Mouse (Mus musculus): ENCODE results near the gene 4930539E08Rik.
A peak's percentile ranks its signal among the peaks of the same experiment; 100 is the strongest.

4930539E08Rik gene

GRCm38 (mm10) chr17:28896095-28896780, 18.9 kb downstream of the 4930539E08Rik start:
- DNase-seq (ENCODE audit: low read depth, low spot score) = peak; percentile 89

GRCm38 (mm10) chr17:28895217-28895875, 19.8 kb downstream of the 4930539E08Rik start:
- DNase-seq (ENCODE audit: low read depth, low spot score) = peak; percentile 98

GRCm38 (mm10) chr17:28894050-28894767, 20.9 kb downstream of the 4930539E08Rik start:
- DNase-seq (ENCODE audit: low read depth, low spot score) = peak; percentile 82

GRCm38 (mm10) chr17:28886266-28886665, 28.9 kb downstream of the 4930539E08Rik start:
- no peak for DNase-seq (ENCODE audit: low read depth, low spot score)

GRCm38 (mm10) chr17:28885231-28885630, 29.9 kb downstream of the 4930539E08Rik start:
- no peak for DNase-seq (ENCODE audit: low read depth, low spot score)

- peak; percentile 39 for DNase-seq (ENCODE audit: low read depth, low spot score)
These were observed 31.1 kb downstream of the 4930539E08Rik start for GRCm38 (mm10) chr17:28883941-28884516.

- DNase-seq (ENCODE audit: low read depth, low spot score) = no peak
These were observed 32.3 kb downstream of the 4930539E08Rik start for GRCm38 (mm10) chr17:28882810-28883209.

- DNase-seq (ENCODE audit: low read depth, low spot score) = peak; percentile 75
These were observed 32.8 kb downstream of the 4930539E08Rik start for GRCm38 (mm10) chr17:28882316-28882715.

- peak; percentile 86 for DNase-seq (ENCODE audit: low read depth, low spot score)
These were observed 35.2 kb downstream of the 4930539E08Rik start for GRCm38 (mm10) chr17:28879931-28880391.

- peak; percentile 75 for DNase-seq (ENCODE audit: low read depth, low spot score)
These were observed 38.3 kb downstream of the 4930539E08Rik start for GRCm38 (mm10) chr17:28876821-28877220.

GRCm38 (mm10) chr17:28876331-28876730, 38.8 kb downstream of the 4930539E08Rik start:
- DNase-seq (ENCODE audit: low read depth, low spot score) = no peak

GRCm38 (mm10) chr17:28875316-28875715, 39.8 kb downstream of the 4930539E08Rik start:
- DNase-seq (ENCODE audit: low read depth, low spot score) = peak; percentile 35

GRCm38 (mm10) chr17:28874825-28875224, 40.3 kb downstream of the 4930539E08Rik start:
- no peak for DNase-seq (ENCODE audit: low read depth, low spot score)

GRCm38 (mm10) chr17:28874216-28874615, 40.9 kb downstream of the 4930539E08Rik start:
- DNase-seq (ENCODE audit: low read depth, low spot score) = no peak

- DNase-seq (ENCODE audit: low read depth, low spot score) = no peak
These were observed 42.8 kb downstream of the 4930539E08Rik start for GRCm38 (mm10) chr17:28872322-28872721.

- DNase-seq (ENCODE audit: low read depth, low spot score) = no peak
These were observed 43.3 kb downstream of the 4930539E08Rik start for GRCm38 (mm10) chr17:28871831-28872230.

GRCm38 (mm10) chr17:28870435-28870834, 44.7 kb downstream of the 4930539E08Rik start:
- DNase-seq (ENCODE audit: low read depth, low spot score) = peak; percentile 63

GRCm38 (mm10) chr17:28869412-28870110, 45.6 kb downstream of the 4930539E08Rik start:
- peak; percentile 31 for DNase-seq (ENCODE audit: low read depth, low spot score)

- DNase-seq (ENCODE audit: low read depth, low spot score) = no peak
These were observed 47.7 kb downstream of the 4930539E08Rik start for GRCm38 (mm10) chr17:28867381-28867780.

GRCm38 (mm10) chr17:28866921-28867320, 48.2 kb downstream of the 4930539E08Rik start:
- DNase-seq (ENCODE audit: low read depth, low spot score) = peak; percentile 34

- no peak for DNase-seq (ENCODE audit: low read depth, low spot score)
These were observed 50.7 kb downstream of the 4930539E08Rik start for GRCm38 (mm10) chr17:28864464-28864863.
